ENCODE assay signal across 13 mouse cellular contexts in genomic region chr8:12445926-12446680, GRCm38 (mm10). TPM values are rescaled to one million over a fixed set of nuclear protein-coding genes. Genes with fewer than 3 reads are reported as not detected.
DNase-seq lines count a peak whose midpoint lies in the region; ATAC-seq lines count a peak whose summit lies in the region.
"Had no signal": no experiment of that assay in that cellular context is flagged by ENCODE, and none has a peak within 500 bp of the region (broad histone marks: within the 10 kb centered on the region; RNA-seq: fewer than 3 reads in every experiment).

No protein-coding gene starts in this region.

- no peak overlapping the region for H3K27ac ChIP-seq in heart, embryonic 14.5 days (replicated peaks in 1 of 2; ENCODE audit: control insufficient read depth in 1 of 2, insufficient read depth in 1 of 2, low read depth in 2 of 2, low read length in 2 of 2)
- H3K27ac ChIP-seq in embryonic facial prominence, embryonic 13.5 days: no peak overlapping the region
- no peak overlapping the region for H3K27ac ChIP-seq in hindbrain, embryonic 16.5 days (ENCODE audit: low read depth, low read length)
- no peak overlapping the region for H3K27ac ChIP-seq in neural tube, embryonic 11.5 days (ENCODE audit: low read depth, low read length)
- H3K27ac ChIP-seq: liver, embryonic 15.5 days had no signal

- no peaks in the 10 kb centered on the region for H3K36me3 ChIP-seq in heart, embryonic 14.5 days (ENCODE audit: control insufficient read depth, insufficient read depth, low read length)
- no peaks in the 10 kb centered on the region for H3K36me3 ChIP-seq in embryonic facial prominence, embryonic 13.5 days
- no peaks in the 10 kb centered on the region for H3K36me3 ChIP-seq in hindbrain, embryonic 16.5 days (ENCODE audit: control insufficient read depth, insufficient read depth, low read length)
- no peaks in the 10 kb centered on the region for H3K36me3 ChIP-seq in neural tube, embryonic 11.5 days (ENCODE audit: control insufficient read depth, insufficient read depth, low read length)
- H3K36me3 ChIP-seq: liver, embryonic 15.5 days had no signal

- WGBS in heart, embryonic 14.5 days: 2% methylated on average over 26 of the region's 26 CpGs
- WGBS in embryonic facial prominence, embryonic 13.5 days: 1% methylated on average over 26 of the region's 26 CpGs
- WGBS in hindbrain, embryonic 16.5 days: 3% methylated on average over 26 of the region's 26 CpGs
- 3% methylated on average over 26 of the region's 26 CpGs for WGBS in neural tube, embryonic 11.5 days

- peak overlapping the region in 1 of 2 experiments; percentile 16; a peak in 3 of 4 replicates for H3K4me3 ChIP-seq in heart, embryonic 14.5 days (ENCODE audit: control insufficient read depth in 1 of 2, insufficient read depth in 1 of 2, low read depth in 1 of 2, low read length in 2 of 2)
- no peak overlapping the region for H3K4me3 ChIP-seq in embryonic facial prominence, embryonic 13.5 days
- H3K4me3 ChIP-seq in hindbrain, embryonic 16.5 days (ENCODE audit: low read length): peak overlapping the region; percentile 26
- H3K4me3 ChIP-seq in neural tube, embryonic 11.5 days (ENCODE audit: low read depth, low read length): no peak overlapping the region
- H3K4me3 ChIP-seq: liver, embryonic 15.5 days had no signal

- H3K4me1 ChIP-seq in heart, embryonic 14.5 days (ENCODE audit: control insufficient read depth in 2 of 2, insufficient read depth in 2 of 2, low read length in 2 of 2): peaks cover 0 to 5% of the 10 kb centered on the region in 2 experiments; a peak in 1 of 4 replicates
- peaks cover 8% of the 10 kb centered on the region for H3K4me1 ChIP-seq in embryonic facial prominence, embryonic 13.5 days
- peaks cover 10% of the 10 kb centered on the region for H3K4me1 ChIP-seq in hindbrain, embryonic 16.5 days (ENCODE audit: control insufficient read depth, insufficient read depth, low read depth, low read length)
- H3K4me1 ChIP-seq in neural tube, embryonic 11.5 days (ENCODE audit: control insufficient read depth, insufficient read depth, low read length): peaks cover 8% of the 10 kb centered on the region
- H3K4me1 ChIP-seq: liver, embryonic 15.5 days had no signal

- H3K4me2 ChIP-seq in heart, embryonic 14.5 days (ENCODE audit: low read length): peak overlapping the region; percentile 50
- peak overlapping the region; percentile 36 for H3K4me2 ChIP-seq in embryonic facial prominence, embryonic 13.5 days
- peak overlapping the region; percentile 50 for H3K4me2 ChIP-seq in hindbrain, embryonic 16.5 days (ENCODE audit: low read length)
- peak overlapping the region; percentile 29 for H3K4me2 ChIP-seq in neural tube, embryonic 11.5 days (ENCODE audit: low read depth)
- H3K4me2 ChIP-seq: liver, embryonic 15.5 days had no signal

- H3K9me3 ChIP-seq in heart, embryonic 14.5 days (ENCODE audit: control insufficient read depth, low read length): peaks cover 4% of the 10 kb centered on the region; the same call in 1 of the 2 replicates
- H3K9me3 ChIP-seq in embryonic facial prominence, embryonic 13.5 days: no peaks in the 10 kb centered on the region
- no peaks in the 10 kb centered on the region for H3K9me3 ChIP-seq in hindbrain, embryonic 16.5 days (ENCODE audit: control insufficient read depth, low read length)
- H3K9me3 ChIP-seq in neural tube, embryonic 11.5 days (ENCODE audit: control insufficient read depth, low read length): no peaks in the 10 kb centered on the region
- H3K9me3 ChIP-seq: liver, embryonic 15.5 days had no signal

- intact Hi-C loops in heart, postnatal 10 days (cut with DNase I): no loop called here

- no peak for DNase-seq in heart, postnatal 10 days
- peak; percentile 30 for DNase-seq in neural tube, embryonic 11.5 days (ENCODE audit: low spot score)
- DNase-seq in cerebellum, postnatal 36 days: no peak
- DNase-seq in urinary bladder, adult 18-20 months (ENCODE audit: low spot score in 2 of 2): no peak
- DNase-seq: heart, postnatal 36 days; right cerebral cortex, postnatal 14 days; thymus, adult 18-20 months had no signal

- peaks cover 55% of the 10 kb centered on the region for H3K27me3 ChIP-seq in heart, embryonic 14.5 days (ENCODE audit: control insufficient read depth, insufficient read depth, low read length)
- H3K27me3 ChIP-seq in embryonic facial prominence, embryonic 13.5 days: peaks cover 67% of the 10 kb centered on the region
- H3K27me3 ChIP-seq in hindbrain, embryonic 16.5 days (replicated peaks; ENCODE audit: control insufficient read depth, insufficient read depth, low read length): peaks cover 13% of the 10 kb centered on the region; the same call in 1 of the 2 replicates
- H3K27me3 ChIP-seq in neural tube, embryonic 11.5 days (ENCODE audit: control insufficient read depth, insufficient read depth, low read length): peaks cover 15% of the 10 kb centered on the region; the same call in 1 of the 2 replicates

- ATAC-seq in heart, embryonic 14.5 days (ENCODE audit: insufficient number of reproducible peaks, insufficient read depth, low FRiP score, low read depth): no peak
- ATAC-seq in embryonic facial prominence, embryonic 13.5 days (ENCODE audit: insufficient number of reproducible peaks, insufficient read depth, low FRiP score, low TSS enrichment, low read depth): no peak
- no peak for ATAC-seq in hindbrain, embryonic 16.5 days
- no peak for ATAC-seq in neural tube, embryonic 11.5 days (ENCODE audit: insufficient read depth, low FRiP score, low TSS enrichment)
- no peak for ATAC-seq in activated CD4-positive, CD25-positive, alpha-beta regulatory T cell, adult 4 months

- H3K9ac ChIP-seq in heart, embryonic 14.5 days (ENCODE audit: low read length): no peak overlapping the region
- 0 out of 2 replicates have a peak overlapping the region, but pooled peaks have one; percentile 44 for H3K9ac ChIP-seq in embryonic facial prominence, embryonic 13.5 days
- peak overlapping the region; percentile 31 for H3K9ac ChIP-seq in hindbrain, embryonic 16.5 days (ENCODE audit: low read depth, low read length)
- peak overlapping the region; percentile 29; the same call in 1 of the 2 replicates for H3K9ac ChIP-seq in neural tube, embryonic 11.5 days (ENCODE audit: low read length)
- H3K9ac ChIP-seq: liver, embryonic 15.5 days had no signal

RNA-seq across cellular contexts. Expression of gene Sox1, which starts 51.0 kb away (rescaled TPM):
- not detected in 2 replicates for polyA plus RNA-seq in heart, embryonic 14.5 days (2014; fragmentation: Nextera tagmentation; extraction: Ambion mirVana)
- not detected for total RNA-seq in heart, postnatal 10 days (2021)
- polyA plus RNA-seq in embryonic facial prominence, embryonic 13.5 days (2015; fragmentation: Nextera tagmentation; extraction: Ambion mirVana): not detected in 2 replicates
- 1.2 and 1.4 TPM in 2 replicates for polyA plus RNA-seq in hindbrain, embryonic 16.5 days (2015; fragmentation: Nextera tagmentation; extraction: Ambion mirVana)
- polyA plus RNA-seq in neural tube, embryonic 11.5 days (2014; fragmentation: Nextera tagmentation; extraction: Ambion mirVana): 1.9 and 2.2 TPM in 2 replicates
- not detected for polyA plus RNA-seq in activated CD4-positive, CD25-positive, alpha-beta regulatory T cell, adult 4 months (2017; shearing (Covaris generic))
- total RNA-seq: heart, postnatal 36 days had no signal
- polyA plus RNA-seq: C2C12; liver, embryonic 15.5 days had no signal
